Mouse (Mus musculus): Measurements from ENCODE around the gene Psme1.

The Psme1 gene

DNA sequence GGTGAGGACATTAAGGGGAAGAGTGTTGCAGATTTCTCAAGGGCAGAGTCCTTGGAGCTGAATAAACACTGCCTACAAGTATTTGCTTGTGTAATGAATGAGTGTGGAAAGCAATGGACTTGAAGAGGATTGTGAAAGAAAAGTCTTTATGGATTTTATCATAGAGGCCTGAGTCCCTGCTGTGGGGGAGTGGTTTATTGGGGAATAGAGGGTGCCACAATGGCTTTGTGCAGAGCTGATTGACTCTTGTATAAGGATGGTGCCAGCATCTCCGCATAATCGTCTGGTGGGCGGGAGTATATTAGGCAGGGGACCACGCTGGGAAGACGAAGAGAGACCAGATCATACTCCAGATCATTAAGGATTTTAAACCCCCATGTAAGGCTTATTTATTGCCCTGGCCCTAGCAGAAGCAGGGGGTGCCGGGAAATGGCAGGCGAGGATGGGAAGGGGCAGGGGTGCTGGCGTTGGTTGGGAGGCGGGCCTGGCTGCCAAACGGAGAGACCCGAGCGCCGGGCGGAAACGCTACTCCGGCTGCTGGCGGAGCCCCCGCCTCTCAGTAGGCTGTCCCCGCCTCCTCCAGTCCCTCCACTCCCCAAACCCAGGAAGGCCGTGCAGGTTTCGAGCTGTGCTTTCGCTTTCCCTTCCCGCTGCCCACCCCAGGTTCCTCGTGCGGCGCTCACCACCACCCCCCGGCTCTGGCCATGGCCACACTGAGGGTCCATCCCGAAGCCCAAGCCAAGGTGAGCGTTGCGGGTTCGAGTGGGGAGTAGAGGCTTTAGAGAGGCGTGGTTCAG lies at the start of gene Psme1:
TSS of gene Psme1 (plus strand) at position 253 of the 797 bp plus-strand sequence.
- in situ Hi-C loops (cut with MboI, MseI): no loop called here

DNA sequence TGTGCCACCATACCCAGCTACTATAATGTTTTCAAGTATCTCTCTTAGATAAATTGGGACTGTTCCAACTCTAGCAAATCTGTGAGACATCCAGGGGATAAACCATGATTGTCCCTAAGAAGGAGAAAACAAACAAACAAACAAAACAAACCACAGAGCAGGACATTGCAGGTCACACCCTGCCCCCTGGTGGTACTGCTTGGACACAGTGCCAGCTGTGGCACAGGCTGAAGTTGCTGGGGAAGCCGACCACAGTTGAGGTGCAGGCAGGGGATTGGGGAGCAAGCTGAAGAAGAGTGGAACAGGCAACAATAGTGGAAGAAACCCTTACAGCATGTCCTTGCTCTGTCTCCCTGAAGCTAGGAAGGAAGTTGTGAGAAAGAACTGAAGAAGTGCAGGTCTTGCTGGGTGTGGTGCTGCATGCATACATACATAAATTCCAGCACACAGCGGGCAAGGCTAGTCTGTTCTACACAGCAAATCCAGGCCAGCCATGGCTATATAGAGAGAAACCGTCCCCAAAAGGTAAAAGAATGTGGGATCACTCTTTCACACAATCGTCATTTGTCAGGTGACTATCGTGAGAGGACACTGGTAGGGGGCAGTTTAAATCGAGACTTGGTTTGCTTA lies 41.7 kb upstream of the Psme1 start:
- in situ Hi-C loops (cut with MboI, MseI): no loop called here

DNA sequence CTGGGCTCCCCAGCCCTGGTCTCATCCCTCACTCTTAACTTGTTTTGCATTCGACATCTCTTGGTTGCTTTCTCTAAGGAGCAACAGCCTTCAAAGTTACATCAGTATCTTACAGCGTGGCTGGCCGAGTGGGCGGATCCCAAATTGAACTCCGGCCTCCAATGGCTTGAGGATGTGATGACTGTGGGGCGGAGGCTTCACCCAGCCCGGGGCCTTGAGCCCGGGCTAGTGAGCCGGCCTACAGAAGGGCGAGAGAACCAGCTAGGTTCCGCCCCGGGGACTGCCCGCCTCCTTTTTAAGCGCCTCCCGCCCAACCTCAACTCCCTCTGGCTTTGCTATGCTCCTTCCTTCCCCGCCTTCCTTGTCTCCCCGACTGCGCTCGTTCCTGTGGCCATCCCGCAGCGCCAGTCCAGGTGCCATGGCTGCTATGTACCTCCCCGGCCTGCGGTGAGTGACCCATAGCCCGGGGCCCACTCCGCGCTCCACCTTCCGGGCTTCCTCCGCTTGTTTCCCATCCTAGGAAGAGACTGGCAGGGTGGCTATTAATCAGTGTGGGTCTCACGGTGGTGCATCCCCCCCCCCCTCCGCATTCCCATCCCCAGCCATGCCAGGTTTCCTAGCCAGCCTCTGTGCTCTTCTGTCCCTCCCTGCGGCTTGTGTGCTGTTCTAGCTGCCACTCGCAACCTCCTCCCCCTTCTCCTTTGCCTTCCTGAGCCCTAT lies 37.7 kb upstream of the Psme1 start, which contains the start of gene Pck2:
TSS of gene Pck2 (plus strand) at position 200 of the 720 bp plus-strand sequence.
- in situ Hi-C loops (cut with MboI, MseI): no loop called here

DNA sequence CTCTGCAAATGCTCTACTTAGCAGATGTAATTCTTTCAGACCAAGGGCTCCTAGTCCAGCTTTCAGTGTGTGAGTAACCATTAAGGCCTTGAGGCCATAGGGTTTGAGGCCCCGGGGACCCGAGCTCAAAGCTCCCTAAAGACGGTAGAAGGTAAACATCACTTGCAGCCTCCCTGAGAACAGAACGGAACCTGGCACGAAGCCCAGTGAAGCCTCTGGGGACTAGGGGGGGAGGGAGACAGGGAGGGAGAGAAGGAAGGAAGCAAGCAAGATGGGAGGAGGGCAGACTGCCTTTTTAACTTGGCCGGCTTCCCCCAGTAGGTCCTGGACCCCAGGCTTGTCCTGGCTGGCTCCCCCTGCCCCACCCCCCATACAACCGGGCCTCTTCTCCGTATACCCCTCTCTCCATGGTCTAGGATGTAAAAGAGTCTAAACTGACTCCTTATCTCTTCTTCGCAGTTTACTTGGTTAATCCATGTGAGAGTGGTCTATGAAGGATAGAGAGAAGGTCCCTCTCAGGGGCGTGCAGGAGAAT lies 37.1 kb upstream of the Psme1 start:
- in situ Hi-C loops (cut with MboI, MseI): no loop called here

DNA sequence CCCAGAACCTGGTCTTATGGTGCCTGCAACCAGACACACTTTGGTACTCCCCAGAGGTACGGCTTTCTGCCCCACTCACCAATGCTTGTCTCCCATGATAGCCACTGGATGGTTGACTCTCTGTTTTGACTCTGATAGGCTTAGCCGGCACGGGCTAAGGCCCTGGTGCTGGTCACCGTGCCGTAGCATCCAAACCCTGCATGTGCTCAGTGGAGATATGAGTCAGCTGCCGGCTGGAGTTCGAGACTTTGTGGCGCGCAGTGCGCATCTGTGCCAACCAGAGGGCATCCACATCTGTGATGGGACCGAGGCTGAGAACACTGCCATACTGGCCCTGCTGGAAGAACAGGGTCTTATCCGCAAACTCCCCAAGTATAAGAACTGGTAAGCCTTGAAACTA lies 35.7 kb upstream of the Psme1 start:
- in situ Hi-C loops (cut with MboI, MseI): no loop called here

DNA sequence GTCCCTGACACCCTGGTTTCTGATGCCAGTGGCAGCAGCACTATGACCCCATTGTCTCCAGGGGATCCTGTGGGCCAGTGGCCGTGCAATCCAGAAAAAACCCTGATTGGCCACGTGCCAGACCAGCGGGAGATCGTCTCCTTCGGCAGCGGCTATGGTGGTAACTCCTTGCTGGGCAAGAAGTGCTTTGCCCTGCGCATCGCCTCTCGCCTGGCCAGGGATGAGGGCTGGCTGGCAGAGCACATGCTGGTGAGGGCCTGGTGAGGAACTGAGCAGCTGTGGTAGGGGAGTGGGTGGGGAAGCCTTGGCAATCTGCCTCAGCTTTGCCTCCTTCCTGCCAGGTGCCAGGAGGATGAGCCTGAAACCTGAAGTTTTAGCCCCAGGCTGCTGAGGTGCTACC lies 33.6 kb upstream of the Psme1 start:
- in situ Hi-C loops (cut with MboI, MseI): no loop called here

DNA sequence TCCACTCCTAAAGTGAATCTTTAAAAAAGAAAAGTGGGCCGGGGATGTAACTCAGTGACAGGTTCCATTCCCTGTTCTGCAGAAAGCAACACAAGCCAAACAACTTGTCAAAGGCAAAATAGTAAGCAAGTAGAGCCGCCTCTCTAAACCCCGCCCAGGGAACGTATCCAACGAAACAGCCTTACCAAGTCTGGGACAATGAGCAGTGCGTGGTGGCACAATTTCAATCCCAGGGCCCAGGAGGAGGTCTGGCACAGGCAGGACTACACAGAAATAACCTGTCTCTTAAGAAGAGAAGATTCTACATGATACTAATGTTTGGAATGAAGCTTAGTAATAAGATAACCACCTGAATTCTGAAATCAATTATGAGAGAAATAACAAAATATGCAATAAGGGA lies 27.7 kb upstream of the Psme1 start:
- in situ Hi-C loops (cut with MboI, MseI): no loop called here

DNA sequence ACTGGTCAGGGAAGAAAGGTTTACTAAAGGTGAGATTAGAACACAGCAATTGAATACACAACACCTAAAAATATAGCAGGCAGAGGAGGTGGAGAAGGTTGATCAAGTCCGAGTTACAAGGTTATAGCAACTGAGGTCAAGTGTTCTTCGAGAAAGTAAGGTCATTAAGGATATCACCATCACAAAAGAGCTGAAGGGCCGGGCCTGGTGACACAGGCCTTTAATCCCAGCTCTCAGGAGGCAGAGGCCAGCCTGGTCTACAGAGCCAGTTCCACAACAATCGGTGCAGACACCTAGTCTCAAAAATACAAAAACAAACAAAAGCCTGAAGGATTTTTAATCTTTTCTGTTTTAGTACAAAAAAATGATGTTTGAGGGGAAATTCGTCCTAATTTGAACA lies 26.6 kb upstream of the Psme1 start:
- in situ Hi-C loops (cut with MboI, MseI): no loop called here

DNA sequence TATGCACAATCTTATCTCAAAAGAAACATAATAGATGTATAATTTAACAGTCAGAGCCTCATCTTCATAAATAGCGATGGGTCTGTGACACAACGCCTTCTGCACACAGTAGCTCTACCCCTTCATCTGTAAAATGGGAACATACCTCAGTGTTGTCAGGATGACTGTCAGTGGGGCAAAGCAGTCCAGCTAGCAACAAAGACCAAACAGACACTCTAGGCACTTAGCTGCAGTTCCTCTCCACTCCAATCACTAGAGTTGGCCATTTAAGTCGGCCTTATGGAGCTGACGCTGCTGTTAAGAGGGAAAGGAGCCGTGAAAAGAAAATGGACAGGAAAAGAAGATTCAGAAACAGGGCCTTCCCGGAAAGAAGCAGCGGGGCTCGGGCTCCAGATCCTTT lies 26.1 kb upstream of the Psme1 start:
- in situ Hi-C loops (cut with MboI, MseI): no loop called here

DNA sequence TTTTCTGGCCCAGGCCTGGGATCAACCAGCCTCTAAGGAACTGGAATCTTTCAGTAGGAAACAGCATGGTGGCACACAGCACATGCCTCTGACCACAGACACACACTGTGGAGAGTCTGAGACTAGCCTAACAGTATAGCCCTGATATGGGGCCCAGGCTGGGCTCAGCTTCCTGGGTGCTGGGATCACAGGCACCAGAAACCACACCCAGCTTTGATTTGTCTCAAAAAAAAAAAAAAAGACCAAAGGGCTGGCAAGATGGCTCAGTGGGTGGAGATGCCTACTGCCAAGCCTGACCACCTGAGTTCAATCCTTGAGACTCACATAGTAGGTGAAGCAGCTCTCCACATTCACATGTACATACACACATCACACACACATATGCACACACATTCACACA lies 23.3 kb upstream of the Psme1 start:
- in situ Hi-C loops (cut with MboI, MseI): no loop called here

DNA sequence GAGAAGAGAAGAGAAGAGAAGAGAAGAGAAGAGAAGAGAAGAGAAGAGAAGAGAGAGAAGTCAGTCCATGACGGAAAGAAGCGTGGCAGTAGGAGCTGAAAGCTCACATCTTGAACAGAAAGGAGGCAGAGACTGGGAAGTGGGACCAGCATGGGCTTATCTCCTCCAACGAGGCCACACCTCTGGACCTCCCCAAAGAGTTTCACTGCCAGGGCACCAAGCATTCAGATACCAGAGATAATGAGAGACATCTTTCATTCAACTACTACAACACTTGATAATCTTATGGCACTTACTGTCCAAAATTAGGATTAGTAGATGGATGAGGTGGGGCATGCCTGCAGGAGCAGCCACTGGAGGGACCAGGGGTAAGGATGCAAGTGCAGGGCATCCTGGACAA lies 22.1 kb upstream of the Psme1 start:
- in situ Hi-C loops (cut with MboI, MseI): no loop called here

DNA sequence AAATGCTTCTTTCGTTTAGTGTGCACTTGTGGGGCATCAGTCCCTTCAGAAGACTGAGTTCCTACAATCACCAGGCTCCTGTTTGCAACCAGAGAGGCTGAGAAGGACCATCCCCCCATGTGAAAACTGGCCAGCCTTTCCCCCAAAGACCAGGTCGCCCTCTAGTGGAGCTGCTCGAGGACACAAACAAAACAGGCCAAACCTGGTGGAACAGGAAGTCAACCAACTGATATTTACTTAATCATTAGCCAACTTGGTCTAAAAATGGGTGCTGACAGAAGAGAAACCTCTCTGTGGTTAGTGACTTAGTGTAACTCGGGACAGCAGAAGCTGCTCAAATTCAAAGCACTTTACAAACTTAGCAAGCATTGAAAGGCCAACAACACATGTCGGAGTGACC lies 20.9 kb upstream of the Psme1 start:
- in situ Hi-C loops (cut with MboI, MseI): no loop called here

DNA sequence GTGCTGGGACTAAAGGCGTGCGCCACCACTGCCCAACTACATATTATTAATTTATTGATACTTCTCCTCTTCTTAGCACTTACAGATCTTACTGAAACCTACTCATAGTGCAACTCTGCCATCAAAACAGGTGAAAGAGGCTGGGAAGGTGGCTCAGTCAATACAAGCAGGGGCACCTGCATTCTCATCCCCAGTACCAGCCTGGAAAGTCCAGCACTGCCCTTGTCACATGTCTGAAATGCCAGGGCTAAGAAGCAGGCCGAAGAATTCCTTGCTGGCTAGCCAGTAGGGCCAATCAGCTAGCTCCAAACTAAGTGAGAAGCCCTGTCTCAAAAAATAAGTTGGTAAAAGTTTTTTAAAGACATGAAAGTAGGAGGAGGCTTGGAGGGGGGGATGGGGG lies 20.3 kb upstream of the Psme1 start:
- in situ Hi-C loops (cut with MboI, MseI): no loop called here

DNA sequence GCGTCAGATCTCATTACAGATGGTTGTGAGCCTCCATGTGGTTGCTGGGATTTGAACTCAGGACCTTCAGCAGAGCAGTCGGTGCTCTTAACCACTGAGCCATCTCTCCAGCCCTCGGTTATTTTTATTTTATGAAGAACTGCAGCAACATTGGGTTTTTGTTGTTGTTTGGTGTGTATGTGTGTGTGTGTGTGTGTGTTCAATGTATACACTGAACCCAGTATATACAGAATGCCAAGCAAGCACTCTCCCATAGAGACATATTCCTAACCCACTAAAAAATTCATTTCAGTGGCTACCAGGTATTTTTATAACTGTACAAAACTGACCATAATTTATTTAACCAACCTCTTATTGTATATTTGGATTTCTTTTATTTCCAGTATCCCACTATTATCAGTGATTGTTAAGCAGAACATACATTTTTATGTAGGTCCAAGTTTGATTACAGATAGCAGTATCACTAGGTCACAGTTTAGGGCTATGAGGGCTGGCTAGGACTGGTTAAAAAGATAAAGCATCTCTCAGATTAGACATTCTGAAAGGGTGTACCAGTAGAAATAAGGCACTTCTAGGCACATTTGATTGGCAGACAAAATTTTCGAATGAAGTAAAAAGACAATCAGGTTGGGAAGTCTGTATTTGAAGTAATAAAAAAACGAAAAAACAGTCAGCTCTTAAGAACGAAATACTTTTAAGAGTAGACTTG lies 19.0 kb upstream of the Psme1 start:
- in situ Hi-C loops (cut with MboI, MseI): no loop called here

DNA sequence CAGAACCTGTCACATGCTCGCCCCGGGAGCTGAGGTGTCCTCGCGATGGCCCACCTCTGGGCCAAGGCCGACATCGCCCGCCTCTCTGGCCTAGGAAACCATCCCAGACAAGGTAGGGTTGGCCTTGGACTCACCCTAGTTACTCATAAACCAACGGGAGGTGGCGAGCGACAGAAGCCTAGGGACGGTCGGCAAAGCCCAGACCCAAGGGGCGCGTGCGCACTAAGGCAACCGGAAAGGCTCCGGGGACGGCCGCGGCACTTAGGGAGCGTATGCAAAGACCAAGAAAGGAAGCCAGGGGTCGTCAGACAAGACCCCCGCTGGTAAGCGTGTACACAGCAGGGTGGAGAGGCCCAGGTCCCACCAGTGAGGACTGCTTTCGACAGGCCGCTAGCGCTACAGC lies 18.1 kb upstream of the Psme1 start, which contains the start of gene Dcaf11:
TSS of gene Dcaf11 (plus strand) at position 208 of the 403 bp plus-strand sequence.
- in situ Hi-C loops (cut with MboI, MseI): loop anchor here (10.0 kb wide), 2 partner anchors 65 to 185 kb away; partner anchors contain the start of genes Dhrs1 and Nop9

DNA sequence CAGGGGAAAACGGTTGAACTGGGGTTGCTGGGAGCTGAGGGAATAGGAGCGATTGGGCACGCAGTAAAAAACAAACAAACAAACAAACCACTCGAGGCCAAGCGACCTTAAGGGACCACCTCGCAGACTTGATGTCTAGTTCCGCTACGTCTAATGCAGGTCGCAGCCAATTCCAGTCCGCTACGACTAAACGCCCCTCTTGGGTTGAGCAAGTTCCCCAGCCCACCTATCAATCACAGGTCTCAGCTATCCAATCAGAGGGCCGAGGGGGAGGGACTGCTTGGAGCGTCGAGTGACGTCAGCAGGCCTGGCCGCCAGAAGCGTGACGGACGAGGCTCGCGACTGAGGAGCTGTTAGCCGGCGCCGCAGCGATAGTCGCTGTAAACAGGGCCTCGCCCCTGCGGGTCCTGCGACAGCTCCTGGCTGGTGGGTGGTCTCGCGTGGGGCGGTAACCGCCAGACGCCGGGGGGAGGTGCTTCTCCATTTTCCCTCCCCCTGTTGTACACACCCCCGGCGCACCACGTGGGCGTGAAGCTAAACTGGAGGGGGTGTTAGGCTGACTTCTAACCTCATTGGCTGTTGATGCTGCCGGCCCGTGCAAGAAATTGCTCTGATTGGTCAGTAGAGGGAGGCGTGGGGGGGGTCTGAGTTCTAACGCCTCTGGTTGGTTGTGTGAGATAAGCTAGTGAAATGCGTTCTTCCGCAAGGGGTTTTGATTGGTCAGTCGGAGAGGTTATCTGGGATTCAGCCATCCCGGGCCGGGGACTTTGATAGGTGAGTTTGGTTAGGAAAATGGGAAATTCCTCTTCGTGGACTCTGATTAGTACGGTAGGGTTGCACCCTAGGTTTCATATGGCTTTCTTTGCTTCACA lies 17.5 kb upstream of the Psme1 start, which contains the start of gene A730061H03Rik:
TSS of gene A730061H03Rik (minus strand) at position 205 of the 872 bp plus-strand sequence.
- in situ Hi-C loops (cut with MboI, MseI): loop anchor here (10.0 kb wide), 2 partner anchors 64 to 184 kb away; partner anchors contain the start of genes Dhrs1 and Nop9

DNA sequence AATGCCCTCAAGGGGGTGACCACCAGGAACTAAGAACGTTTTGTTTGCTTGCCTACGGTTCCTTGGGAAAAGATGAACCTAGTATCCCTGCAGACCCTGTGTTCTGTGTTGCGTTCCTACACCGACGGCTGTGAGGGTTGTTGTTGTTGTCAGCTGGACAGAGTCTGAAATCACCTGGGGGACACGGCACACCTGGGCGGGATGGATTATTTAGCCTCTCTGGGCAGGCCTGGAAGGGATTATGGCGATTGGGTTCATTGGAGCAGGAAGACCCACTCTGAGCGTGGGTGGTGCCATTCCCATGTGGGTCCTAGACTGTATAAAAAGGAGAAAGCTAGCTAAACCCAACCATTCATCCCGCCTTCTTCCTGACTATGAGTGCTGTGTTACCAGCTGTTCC lies 16.1 kb upstream of the Psme1 start:
- in situ Hi-C loops (cut with MboI, MseI): loop anchor here (10.0 kb wide), 2 partner anchors 63 to 183 kb away; partner anchors contain the start of genes Dhrs1 and Nop9

DNA sequence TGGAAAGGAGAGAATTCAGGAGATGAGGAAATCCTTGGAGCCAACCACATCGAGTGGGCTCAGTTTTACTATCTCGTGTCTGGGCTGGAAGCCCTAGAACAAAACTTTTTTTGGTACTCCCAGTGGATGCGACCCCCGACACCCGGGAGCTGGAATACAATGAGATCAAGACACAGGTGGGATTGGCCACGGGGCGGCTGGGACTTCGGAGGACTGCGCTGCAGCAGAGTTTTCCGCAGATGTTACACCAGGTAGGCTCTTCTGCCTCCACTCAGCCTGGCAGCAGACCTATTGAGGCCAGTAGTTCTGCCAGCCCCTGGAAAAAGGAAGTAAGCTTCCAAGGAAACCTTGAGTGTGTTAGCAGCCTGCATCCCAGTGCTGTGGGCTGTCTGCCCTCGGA lies 14.7 kb upstream of the Psme1 start:
- in situ Hi-C loops (cut with MboI, MseI): loop anchor here (10.0 kb wide), 2 partner anchors 62 to 182 kb away; partner anchors contain the start of genes Dhrs1 and Nop9

DNA sequence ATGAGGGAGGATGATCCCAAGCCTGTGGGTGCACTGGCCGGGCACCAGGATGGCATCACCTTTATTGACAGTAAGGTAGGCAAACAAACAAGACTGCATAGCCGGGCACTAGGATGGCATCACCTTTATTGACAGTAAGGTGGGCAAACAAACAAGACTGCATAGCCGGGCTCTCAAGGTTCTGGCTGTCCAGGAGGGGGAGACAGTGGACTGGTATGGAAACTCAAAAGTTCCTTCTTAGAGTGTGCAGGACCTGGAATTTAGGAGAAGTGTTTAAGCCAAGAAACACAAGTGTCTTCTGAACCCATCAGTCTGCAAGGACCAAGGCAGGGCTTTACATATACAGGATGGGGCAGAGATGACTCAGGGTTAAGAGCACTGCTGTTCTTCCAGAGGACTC lies 12.2 kb upstream of the Psme1 start:
- in situ Hi-C loops (cut with MboI, MseI): loop anchor here (10.0 kb wide), 2 partner anchors 59 to 179 kb away; partner anchors contain the start of genes Dhrs1 and Nop9

DNA sequence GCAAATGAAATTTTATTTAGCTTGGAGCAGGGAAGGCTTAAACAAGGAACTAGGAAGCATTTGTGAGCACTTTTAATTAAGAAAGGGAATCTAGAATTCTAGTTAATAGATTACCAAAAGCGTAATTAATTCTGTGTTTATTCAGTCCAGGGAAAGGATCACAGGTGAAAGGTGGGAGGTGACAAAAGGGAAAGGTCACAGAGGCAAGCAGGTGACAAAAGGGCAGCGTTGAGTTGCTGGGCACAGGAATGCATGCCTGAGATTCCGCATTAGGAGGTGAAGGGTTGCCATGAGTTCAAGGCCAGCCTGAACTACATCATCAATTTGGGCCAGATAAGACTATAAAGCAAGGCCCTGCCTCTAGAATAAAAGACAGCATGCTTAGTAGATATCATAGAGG lies 10.4 kb upstream of the Psme1 start:
- in situ Hi-C loops (cut with MboI, MseI): loop anchor here (10.0 kb wide), 2 partner anchors 57 to 177 kb away; partner anchors contain the start of genes Dhrs1 and Nop9
